Mouse (Mus musculus): ENCODE results near the gene Tacc2. TPM values are rescaled to one million over a fixed set of nuclear protein-coding genes. Genes with fewer than 3 reads are reported as not detected.
A peak's percentile ranks its signal among the peaks of the same experiment; 100 is the strongest.

Gene Tacc2
- polyA plus RNA-seq, 1 experiment = not detected

GRCm38 (mm10) chr7:130674526-130674925, 97.3 kb downstream of the Tacc2 start:
- WGBS = 62% methylated on average over 9 of the region's 9 CpGs
- TF ChIP-seq CTCF (IDR thresholded peaks at IDR 0.05; ENCODE audit: insufficient read depth, low read depth, low read length) = no peak
- no peak for TF ChIP-seq POLR2A (IDR thresholded peaks at IDR 0.05; ENCODE audit: insufficient read depth, low read depth, low read length)

GRCm38 (mm10) chr7:130676885-130677540, 99.8 kb downstream of the Tacc2 start:
- peaks cover 13% of the 10 kb centered on the region for H3K4me1 ChIP-seq (ENCODE audit: control insufficient read depth, insufficient read depth, low read length)
- no peak overlapping the region for H3K4me3 ChIP-seq (ENCODE audit: insufficient read depth, low read depth, low read length)
- 85% methylated on average over 11 of the region's 11 CpGs for WGBS
- no peak for TF ChIP-seq CTCF (IDR thresholded peaks at IDR 0.05; ENCODE audit: insufficient read depth, low read depth, low read length)
- no peak for TF ChIP-seq POLR2A (IDR thresholded peaks at IDR 0.05; ENCODE audit: insufficient read depth, low read depth, low read length)
- H3K27ac ChIP-seq (ENCODE audit: insufficient read depth, low read depth, low read length) = no peak overlapping the region

More at GRCm38 (mm10) chr7:130674526-130674925, 97.3 kb downstream of the Tacc2 start:
- Histone ChIP-seq H3K27ac (ENCODE audit: insufficient read depth, low read depth, low read length) (no peak overlapping the region), H3K4me3 (ENCODE audit: insufficient read depth, low read depth, low read length) (no peak overlapping the region), H3K4me1 (ENCODE audit: control insufficient read depth, insufficient read depth, low read length) (peaks cover 19% of the 10 kb centered on the region)

DNA sequence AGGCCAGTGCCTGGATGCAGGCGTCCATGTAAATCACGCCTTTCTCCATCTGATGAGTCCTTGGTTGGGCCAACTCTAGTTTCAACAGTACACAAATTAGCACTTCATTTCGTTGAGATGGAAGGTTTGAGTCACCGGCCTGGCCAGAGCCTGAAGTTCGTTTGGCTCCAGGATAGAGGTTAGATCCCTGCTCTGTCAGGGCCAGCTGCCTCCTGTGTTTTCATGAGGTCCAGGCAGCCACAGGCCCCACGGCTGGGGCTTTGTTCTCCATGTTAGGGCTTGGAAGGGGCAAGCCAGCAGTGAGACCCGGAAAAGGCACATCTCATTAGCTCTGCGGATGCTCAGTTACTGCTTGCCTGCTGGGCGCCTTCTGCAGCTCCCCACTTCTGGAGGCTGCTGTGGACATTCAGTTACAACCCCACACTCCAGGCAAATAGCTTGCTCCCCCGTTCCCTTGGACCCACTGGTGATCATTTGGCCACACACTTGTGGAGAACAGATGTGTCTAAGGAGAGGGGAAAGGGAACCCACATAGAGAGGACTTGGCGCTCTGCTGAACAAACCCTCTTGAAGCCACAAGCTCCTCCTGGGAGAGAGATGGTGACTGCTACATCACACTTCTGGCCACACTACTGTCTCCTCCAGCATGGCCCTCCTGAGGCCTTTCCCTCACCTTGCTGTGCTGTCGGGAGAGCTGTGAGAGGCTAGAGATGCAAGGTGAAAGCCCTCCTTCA, 100.5 kb downstream of the Tacc2 start:
- 73% methylated on average over 12 of the region's 12 CpGs for WGBS
- no peak overlapping the region for H3K27ac ChIP-seq (ENCODE audit: insufficient read depth, low read depth, low read length)
- TF ChIP-seq CTCF (IDR thresholded peaks at IDR 0.05; ENCODE audit: insufficient read depth, low read depth, low read length) (no peak), POLR2A (IDR thresholded peaks at IDR 0.05; ENCODE audit: insufficient read depth, low read depth, low read length) (no peak)
- H3K4me3 ChIP-seq (ENCODE audit: insufficient read depth, low read depth, low read length) = no peak overlapping the region
- H3K4me1 ChIP-seq (ENCODE audit: control insufficient read depth, insufficient read depth, low read length) = peaks cover 14% of the 10 kb centered on the region

- 89% methylated on average over 6 of the region's 6 CpGs for WGBS
- no peak for TF ChIP-seq CTCF (IDR thresholded peaks at IDR 0.05; ENCODE audit: insufficient read depth, low read depth, low read length)
- TF ChIP-seq POLR2A (IDR thresholded peaks at IDR 0.05; ENCODE audit: insufficient read depth, low read depth, low read length) = no peak
- Histone ChIP-seq H3K4me1 (ENCODE audit: control insufficient read depth, insufficient read depth, low read length) (peaks cover 12% of the 10 kb centered on the region), H3K27ac (ENCODE audit: insufficient read depth, low read depth, low read length) (no peak overlapping the region), H3K4me3 (ENCODE audit: insufficient read depth, low read depth, low read length) (no peak overlapping the region)
These were observed 101.2 kb downstream of the Tacc2 start for GRCm38 (mm10) chr7:130678414-130678813.

- 10% methylated on average over 4 of the region's 4 CpGs for WGBS
These were observed 104.6 kb downstream of the Tacc2 start for GRCm38 (mm10) chr7:130681798-130682197.

DNA sequence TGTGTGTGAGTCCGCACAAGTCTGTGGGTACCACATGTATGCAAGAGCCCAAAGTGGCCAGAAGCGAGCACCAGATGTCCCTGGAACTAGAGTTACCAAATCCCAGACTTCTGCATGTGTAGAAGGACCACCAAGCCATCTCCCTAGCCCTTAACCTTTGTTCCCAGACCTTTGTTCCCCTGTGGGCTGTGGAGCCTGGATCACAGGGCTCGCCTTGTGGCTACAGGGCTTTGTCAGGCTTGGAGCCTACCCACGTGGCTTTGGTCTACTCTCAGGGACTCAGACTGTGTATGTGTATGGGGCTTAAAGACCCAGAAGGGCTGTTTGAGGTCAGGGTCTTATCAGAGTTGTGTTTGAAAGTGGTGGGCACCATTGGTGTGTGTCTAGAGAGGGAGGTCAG, 111.4 kb downstream of the Tacc2 start:
- WGBS = 93% methylated on average over 4 of the region's 4 CpGs
- TF ChIP-seq POLR2A (IDR thresholded peaks at IDR 0.05; ENCODE audit: insufficient read depth, low read depth, low read length) (no peak), CTCF (IDR thresholded peaks at IDR 0.05; ENCODE audit: insufficient read depth, low read depth, low read length) (no peak)
- Histone ChIP-seq H3K4me3 (ENCODE audit: insufficient read depth, low read depth, low read length) (no peak overlapping the region), H3K27ac (ENCODE audit: insufficient read depth, low read depth, low read length) (no peak overlapping the region), H3K4me1 (ENCODE audit: control insufficient read depth, insufficient read depth, low read length) (peaks cover 8% of the 10 kb centered on the region; the same call in 1 of the 2 replicates)

More at GRCm38 (mm10) chr7:130681798-130682197, 104.6 kb downstream of the Tacc2 start:
- peaks cover 3% of the 10 kb centered on the region for H3K4me1 ChIP-seq (ENCODE audit: control insufficient read depth, insufficient read depth, low read length)
- no peak for TF ChIP-seq CTCF (IDR thresholded peaks at IDR 0.05; ENCODE audit: insufficient read depth, low read depth, low read length)
- no peak for TF ChIP-seq POLR2A (IDR thresholded peaks at IDR 0.05; ENCODE audit: insufficient read depth, low read depth, low read length)
- no peak overlapping the region for H3K4me3 ChIP-seq (ENCODE audit: insufficient read depth, low read depth, low read length)
- no peak overlapping the region for H3K27ac ChIP-seq (ENCODE audit: insufficient read depth, low read depth, low read length)

DNA sequence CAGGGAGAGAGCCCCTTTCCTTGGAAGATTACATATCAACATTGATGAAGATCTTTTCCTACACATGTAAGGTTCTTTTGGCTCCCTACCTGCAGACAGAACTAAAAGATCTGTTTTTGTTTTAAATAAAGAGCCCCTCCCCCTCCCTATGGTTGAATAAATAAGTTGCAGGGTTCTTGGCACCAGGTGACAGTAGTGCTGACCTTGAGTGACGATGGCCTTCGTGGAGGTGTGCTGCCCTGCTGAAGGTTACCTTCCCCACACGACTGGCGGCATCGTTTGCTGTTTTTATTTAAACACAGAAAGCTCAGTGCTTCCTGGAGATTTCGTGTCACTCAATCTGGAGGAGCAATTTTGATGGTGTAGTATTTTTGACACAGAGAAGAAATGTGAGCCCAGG, 113.6 kb downstream of the Tacc2 start:
- H3K4me3 ChIP-seq (ENCODE audit: insufficient read depth, low read depth, low read length) = no peak overlapping the region
- no peak overlapping the region for H3K27ac ChIP-seq (ENCODE audit: insufficient read depth, low read depth, low read length)
- peaks cover 18% of the 10 kb centered on the region for H3K4me1 ChIP-seq (ENCODE audit: control insufficient read depth, insufficient read depth, low read length)
- 88% methylated on average over 6 of the region's 6 CpGs for WGBS
- no peak for TF ChIP-seq POLR2A (IDR thresholded peaks at IDR 0.05; ENCODE audit: insufficient read depth, low read depth, low read length)
- TF ChIP-seq CTCF (IDR thresholded peaks at IDR 0.05; ENCODE audit: insufficient read depth, low read depth, low read length) = no peak

GRCm38 (mm10) chr7:130691931-130692330, 114.7 kb downstream of the Tacc2 start:
- TF ChIP-seq CTCF (IDR thresholded peaks at IDR 0.05; ENCODE audit: insufficient read depth, low read depth, low read length) (no peak), POLR2A (IDR thresholded peaks at IDR 0.05; ENCODE audit: insufficient read depth, low read depth, low read length) (no peak)
- Histone ChIP-seq H3K27ac (ENCODE audit: insufficient read depth, low read depth, low read length) (peak overlapping the region; percentile 83), H3K4me1 (ENCODE audit: control insufficient read depth, insufficient read depth, low read length) (peaks cover 25% of the 10 kb centered on the region), H3K4me3 (ENCODE audit: insufficient read depth, low read depth, low read length) (peak overlapping the region; percentile 72; the same call in 1 of the 2 replicates)
- 26% methylated on average over 2 of the region's 2 CpGs for WGBS

GRCm38 (mm10) chr7:130692392-130692942, 115.2 kb downstream of the Tacc2 start:
- under 1% methylated on average over 39 of the region's 39 CpGs for WGBS
- peak; percentile 54; the same call in 1 of the 2 replicates for TF ChIP-seq POLR2A (IDR thresholded peaks at IDR 0.05; ENCODE audit: insufficient read depth, low read depth, low read length)
- no peak for TF ChIP-seq CTCF (IDR thresholded peaks at IDR 0.05; ENCODE audit: insufficient read depth, low read depth, low read length)
- Histone ChIP-seq H3K4me1 (ENCODE audit: control insufficient read depth, insufficient read depth, low read length) (peaks cover 24% of the 10 kb centered on the region), H3K4me3 (ENCODE audit: insufficient read depth, low read depth, low read length) (peak overlapping the region; percentile 72), H3K27ac (ENCODE audit: insufficient read depth, low read depth, low read length) (peak overlapping the region; percentile 83)
